In the genomic region with DNA sequence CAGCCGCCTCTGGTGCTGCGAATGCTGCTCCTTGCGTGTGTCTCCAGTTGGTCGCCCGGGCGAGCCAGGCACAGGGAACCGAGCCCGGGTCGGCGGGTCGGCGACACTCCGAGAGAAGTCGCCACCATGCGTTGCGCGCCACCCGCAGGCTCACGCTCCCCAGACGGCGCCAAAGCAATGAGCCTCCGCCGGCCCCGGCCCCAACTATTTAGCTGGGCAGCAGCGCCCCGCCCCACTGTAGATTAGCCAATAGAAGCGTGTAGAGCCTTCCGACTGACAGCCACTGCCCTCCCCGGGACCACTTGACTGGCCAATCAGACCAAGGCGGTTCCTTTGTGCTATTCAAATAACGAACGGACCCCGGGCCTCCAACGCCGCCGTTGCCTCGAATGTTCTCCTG, we compare ENCODE assay signal across 8 mouse cellular contexts. TPM values are rescaled to one million over a fixed set of nuclear protein-coding genes. Genes with fewer than 3 reads are reported as not detected.
DNase-seq lines count a peak whose midpoint lies in the region; ATAC-seq lines count a peak whose summit lies in the region.

Gene Ier5l, minus strand, starts transcription at position 181 of the 400 bp plus-strand sequence.

- H3K27ac ChIP-seq in macrophage, result no peak within 1 kb of the TSS

- H3K4me3 ChIP-seq in macrophage (ENCODE audit: inconsistent target), result peak within 1 kb of the TSS; percentile 25

- no peaks in the 10 kb centered on the region for H3K79me2 ChIP-seq in macrophage (ENCODE audit: inconsistent target)

- peak; percentile 98 for DNase-seq in ZHBTc4 (ENCODE audit: low read depth, low spot score)
- peak; percentile 96 for DNase-seq in gastrocnemius, postnatal 10 days
- DNase-seq in induced T-regulatory cell, adult 2 months (ENCODE audit: low read depth), result peak; percentile 77
- peak; percentile 91 to 97 for DNase-seq in left cerebral cortex, adult 8-10 months (ENCODE audit: low spot score in 2 of 2)
- DNase-seq in retina, postnatal 7 days (ENCODE audit: low read depth, low spot score), result peak; percentile 81
- DNase-seq in urinary bladder, adult 2 months (ENCODE audit: low spot score), result peak; percentile 98

- 1% methylated on average over 37 of the region's 37 CpGs for WGBS in macrophage (ENCODE audit: missing documents)

- ATAC-seq in common myeloid progenitor, adult 5-6 weeks (replicated peaks; ENCODE audit: low read depth, poor library complexity, severe bottlenecking), result peak; percentile 85

- no peaks in the 10 kb centered on the region for H3K36me3 ChIP-seq in macrophage (ENCODE audit: inconsistent target)

RNA-seq across cellular contexts. Expression of gene Ier5l, which starts in this region (rescaled TPM):
- 0.58 and 1.8 TPM in 2 replicates for total RNA-seq in common myeloid progenitor, adult 5-6 weeks (2017)
- 1 to 10 TPM; 4.8 to 7.4 TPM for total RNA-seq in gastrocnemius, postnatal 10 days (2021)
- total RNA-seq in left cerebral cortex, adult 8-10 months (2022), result 10 to 100 TPM; 18.3 to 21.6 (median 19.8) TPM
- 1 to 10 TPM in 5 of 26 experiments, under 1 TPM in 16, not detected in 5; 0.31 to 6.4 (median 0.72) TPM for total RNA-seq in macrophage (2018; cell fraction: chromatin; rRNA removed)
- total RNA-seq in macrophage (2018; cell fraction: cytosol; rRNA removed), result 10 to 100 TPM in 3 of 26 experiments, 1 to 10 TPM in 13, under 1 TPM in 10; 0.11 to 10.3 (median 1.2) TPM
- total RNA-seq in macrophage (2018; cell fraction: nucleus; rRNA removed), result 1 to 10 TPM in 8 of 26 experiments, under 1 TPM in 17, not detected in 1; 0.18 to 6.9 (median 0.66) TPM
- 2.4 to 6.5 TPM (median 4.4 TPM) in 3 replicates for polyA plus RNA-seq in macrophage (2018)
- 10.7 and 11.0 TPM in 2 replicates for polyA plus RNA-seq in urinary bladder, adult 2 months (2012; rRNA removed)
